Mouse (Mus musculus) neural tube, embryonic 11.5 days (tissue): ENCODE results near the gene Errfi1. TPM values are rescaled to one million over a fixed set of nuclear protein-coding genes. Genes with fewer than 3 reads are reported as not detected.

Experiments used
- ATAC-seq: fragments of 200-750 bp; cut with Nextera tagmentation; 2 replicates; pipeline ENCODE4 v1.8.0; 2017; ENCODE audit warnings: moderate number of reproducible peaks, mild to moderate bottlenecking, moderate TSS enrichment, moderate library complexity; ENCODE audit not compliant: insufficient read depth, low FRiP score, low TSS enrichment
- DNase-seq: peaks from one replicate; pipeline ENCODE4 v3.0.0-alpha.2; 2015; ENCODE audit warnings: low spot score
- H3K27ac ChIP-seq: fragments of 300-500 bp; sonication (generic); 2 replicates; pipeline ENCODE4 v1.5.1; 2014; ENCODE audit warnings: low read depth, mild to moderate bottlenecking, low read length
- H3K27me3 ChIP-seq: fragments of 300-500 bp; sonication (generic); 2 replicates; pipeline ENCODE4 v1.6.1; 2014; ENCODE audit warnings: mild to moderate bottlenecking, low read length, mixed read lengths; ENCODE audit not compliant: control insufficient read depth, insufficient read depth
- H3K36me3 ChIP-seq: fragments of 300-500 bp; sonication (generic); 2 replicates; pipeline ENCODE4 v1.6.1; 2014; ENCODE audit warnings: mild to moderate bottlenecking, low read length, moderate library complexity, mixed read lengths; ENCODE audit not compliant: control insufficient read depth, insufficient read depth
- H3K4me1 ChIP-seq: fragments of 300-500 bp; sonication (generic); 2 replicates; pipeline ENCODE4 v1.6.1; 2014; ENCODE audit warnings: low read length, mixed read lengths; ENCODE audit not compliant: control insufficient read depth, insufficient read depth
- H3K4me2 ChIP-seq: fragments of 300-500 bp; sonication (generic); 2 replicates; pipeline ENCODE4 v1.6.1; 2014; ENCODE audit warnings: low read depth, mild to moderate bottlenecking, moderate library complexity
- H3K4me3 ChIP-seq: fragments of 300-500 bp; sonication (generic); 2 replicates; pipeline ENCODE4 v1.5.1; 2014; ENCODE audit warnings: low read depth, low read length
- H3K9ac ChIP-seq: fragments of 300-500 bp; sonication (generic); 2 replicates; pipeline ENCODE4 v1.6.1; 2014; ENCODE audit warnings: mild to moderate bottlenecking, low read length
- H3K9me3 ChIP-seq: fragments of 300-500 bp; sonication (generic); 2 replicates; pipeline ENCODE4 v1.6.1; 2016; ENCODE audit warnings: low read length; ENCODE audit not compliant: control insufficient read depth
- WGBS: fragments of 180-500 bp; shearing (Covaris S2); extraction: QIAGEN DNeasy Blood & Tissue Kit; methylation state at CpG from one replicate; pipeline ENCODE4 v1.1.7; 2014; 5-methylcytosine and 5-hydroxymethylcytosine counted together
- polyA plus RNA-seq: library from polyadenylated mRNA; unstranded; fragments of >200 nt; fragmentation: Nextera tagmentation; extraction: Ambion mirVana; gene quantifications from 2 replicates; pipeline ENCODE4 v1.2.1, GENCODE M21; 2014

The Errfi1 gene
- polyA plus RNA-seq = 62.4 and 63.7 TPM in 2 replicates

- no peaks in the 10 kb centered on the region for H3K36me3 ChIP-seq
- ATAC-seq (peak; percentile 25; the same call in 1 of the 2 replicates), DNase-seq (peak; percentile 35)
- H3K9me3 ChIP-seq = no peaks in the 10 kb centered on the region
- no peaks in the 10 kb centered on the region for H3K27me3 ChIP-seq
- peak within 1 kb of the TSS; percentile 50 for H3K4me2 ChIP-seq
- H3K27ac ChIP-seq = no peak within 1 kb of the TSS
- H3K9ac ChIP-seq = peak within 1 kb of the TSS; percentile 40
- 38% methylated on average over 13 of the region's 13 CpGs for WGBS
- peak within 1 kb of the TSS; percentile 81; the same call in 1 of the 2 replicates for H3K4me3 ChIP-seq
- peaks cover 8% of the 10 kb centered on the region; the same call in 1 of the 2 replicates for H3K4me1 ChIP-seq
Observed at GRCm38 (mm10) chr4:150853680-150854461, at the start of gene Errfi1. Gene Errfi1 (plus strand): TSS chr4:150853919.

GRCm38 (mm10) chr4:150804204-150804603 lies 49.5 kb upstream of the Errfi1 start:
- no peaks in the 10 kb centered on the region for H3K9me3 ChIP-seq
- ATAC-seq (no peak), DNase-seq (no peak)
- no peaks in the 10 kb centered on the region for H3K27me3 ChIP-seq
- H3K4me3 ChIP-seq = no peak overlapping the region
- no peak overlapping the region for H3K4me2 ChIP-seq
- H3K4me1 ChIP-seq = peaks cover 9% of the 10 kb centered on the region
- H3K27ac ChIP-seq = no peak overlapping the region
- H3K9ac ChIP-seq = no peak overlapping the region
- WGBS = 50% methylated on average over 6 of the region's 6 CpGs
- H3K36me3 ChIP-seq = no peaks in the 10 kb centered on the region

- 81% methylated on average over 20 of the region's 20 CpGs for WGBS
Observed at GRCm38 (mm10) chr4:150807727-150808470, 45.8 kb upstream of the Errfi1 start.

GRCm38 (mm10) chr4:150808471-150808847 lies 45.3 kb upstream of the Errfi1 start:
- H3K4me3 ChIP-seq = no peak overlapping the region
- H3K27ac ChIP-seq = no peak overlapping the region
- whole genome bisulfite sequencing = 76% methylated on average over 12 of the region's 12 CpGs
- DNase-seq = no peak
- peaks cover 4% of the 10 kb centered on the region; the same call in 1 of the 2 replicates for H3K4me1 ChIP-seq
- no peak overlapping the region for H3K4me2 ChIP-seq
- ATAC-seq = no peak
- H3K36me3 ChIP-seq = no peaks in the 10 kb centered on the region
- H3K27me3 ChIP-seq = no peaks in the 10 kb centered on the region
- no peak overlapping the region for H3K9ac ChIP-seq
- no peaks in the 10 kb centered on the region for H3K9me3 ChIP-seq

More at GRCm38 (mm10) chr4:150807727-150808470, 45.8 kb upstream of the Errfi1 start:
- H3K4me2 ChIP-seq = no peak overlapping the region
- ATAC-seq (no peak), DNase-seq (no peak)
- H3K4me3 ChIP-seq = no peak overlapping the region
- no peaks in the 10 kb centered on the region for H3K27me3 ChIP-seq
- no peak overlapping the region for H3K27ac ChIP-seq
- peaks cover 4% of the 10 kb centered on the region; the same call in 1 of the 2 replicates for H3K4me1 ChIP-seq
- no peaks in the 10 kb centered on the region for H3K9me3 ChIP-seq
- H3K36me3 ChIP-seq = no peaks in the 10 kb centered on the region
- H3K9ac ChIP-seq = no peak overlapping the region

- no peaks in the 10 kb centered on the region for H3K27me3 ChIP-seq
- H3K9ac ChIP-seq = no peak overlapping the region
- peaks cover under 1% of the 10 kb centered on the region; the same call in 1 of the 2 replicates for H3K4me1 ChIP-seq
- WGBS = 36% methylated on average over 9 of the region's 9 CpGs
- H3K36me3 ChIP-seq = no peaks in the 10 kb centered on the region
- DNase-seq = no peak
- H3K27ac ChIP-seq = no peak overlapping the region
- no peak overlapping the region for H3K4me3 ChIP-seq
- H3K9me3 ChIP-seq = no peaks in the 10 kb centered on the region
- no peak overlapping the region for H3K4me2 ChIP-seq
- ATAC-seq = no peak
Observed at GRCm38 (mm10) chr4:150809323-150809722, 44.4 kb upstream of the Errfi1 start.

GRCm38 (mm10) chr4:150815144-150815543 lies 38.6 kb upstream of the Errfi1 start:
- Histone ChIP-seq H3K4me1 (no peaks in the 10 kb centered on the region), H3K4me3 (no peak overlapping the region), H3K4me2 (no peak overlapping the region), H3K27me3 (no peaks in the 10 kb centered on the region), H3K9me3 (no peaks in the 10 kb centered on the region), H3K27ac (no peak overlapping the region; the same call in 1 of the 2 replicates), H3K9ac (no peak overlapping the region), H3K36me3 (no peaks in the 10 kb centered on the region)
- 77% methylated on average over 4 of the region's 4 CpGs for WGBS
- ATAC-seq (no peak), DNase-seq (no peak)

- H3K4me2 ChIP-seq = no peak overlapping the region
- no peak for ATAC-seq
- 72% methylated on average over 13 of the region's 13 CpGs for WGBS
Observed at GRCm38 (mm10) chr4:150816414-150816951, 37.2 kb upstream of the Errfi1 start.

GRCm38 (mm10) chr4:150819126-150819910 lies 34.4 kb upstream of the Errfi1 start:
- H3K36me3 ChIP-seq = no peaks in the 10 kb centered on the region
- peaks cover 9% of the 10 kb centered on the region; the same call in 1 of the 2 replicates for H3K4me1 ChIP-seq
- WGBS = 72% methylated on average over 12 of the region's 12 CpGs
- H3K9ac ChIP-seq = no peak overlapping the region
- H3K27ac ChIP-seq = no peak overlapping the region
- H3K9me3 ChIP-seq = no peaks in the 10 kb centered on the region
- no peak overlapping the region for H3K4me3 ChIP-seq
- H3K27me3 ChIP-seq = no peaks in the 10 kb centered on the region
- ATAC-seq = no peak
- DNase-seq = no peak
- no peak overlapping the region for H3K4me2 ChIP-seq

More at GRCm38 (mm10) chr4:150816414-150816951, 37.2 kb upstream of the Errfi1 start:
- H3K9me3 ChIP-seq = no peaks in the 10 kb centered on the region
- H3K36me3 ChIP-seq = no peaks in the 10 kb centered on the region
- H3K9ac ChIP-seq = no peak overlapping the region
- H3K4me3 ChIP-seq = no peak overlapping the region
- H3K4me1 ChIP-seq = no peaks in the 10 kb centered on the region
- DNase-seq = no peak
- H3K27ac ChIP-seq = no peak overlapping the region
- H3K27me3 ChIP-seq = no peaks in the 10 kb centered on the region
